Mouse (Mus musculus): ENCODE measurements at regions not wholly inside any gene's neighbourhood (a gene's known extent, or its start where the extent isn't known, plus 50 kb on each side); places are given as distances from the start of the nearest gene placed in this dataset.
A peak's percentile ranks its signal among the peaks of the same experiment; 100 is the strongest.
"Not testable (repeated sequence)": the region's sequence is repeated elsewhere in the genome, so short reads cannot be mapped to it uniquely, and the experiment has no call there.

DNA sequence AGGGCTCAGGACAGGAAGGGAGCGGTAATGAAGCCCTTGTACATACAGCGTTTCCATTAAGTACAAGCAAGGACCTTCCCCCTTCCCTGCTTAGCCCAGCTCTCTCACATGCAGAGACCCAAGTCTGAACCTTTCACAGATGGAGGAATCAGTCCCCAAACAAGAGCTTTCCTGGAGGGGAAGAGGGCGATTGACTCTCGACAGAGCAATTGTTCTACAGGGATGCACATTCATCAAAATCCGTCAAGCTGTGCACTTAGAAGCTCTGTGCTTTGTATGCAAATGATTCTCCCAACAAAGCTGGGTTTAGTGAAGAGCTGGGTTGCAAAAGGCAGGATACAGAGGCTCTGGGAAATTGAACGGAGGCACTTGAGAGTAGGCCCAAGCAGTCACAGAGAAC lies 141.1 kb upstream of the Haao start:
- no peak for DNase-seq (ENCODE audit: low read depth)

DNA sequence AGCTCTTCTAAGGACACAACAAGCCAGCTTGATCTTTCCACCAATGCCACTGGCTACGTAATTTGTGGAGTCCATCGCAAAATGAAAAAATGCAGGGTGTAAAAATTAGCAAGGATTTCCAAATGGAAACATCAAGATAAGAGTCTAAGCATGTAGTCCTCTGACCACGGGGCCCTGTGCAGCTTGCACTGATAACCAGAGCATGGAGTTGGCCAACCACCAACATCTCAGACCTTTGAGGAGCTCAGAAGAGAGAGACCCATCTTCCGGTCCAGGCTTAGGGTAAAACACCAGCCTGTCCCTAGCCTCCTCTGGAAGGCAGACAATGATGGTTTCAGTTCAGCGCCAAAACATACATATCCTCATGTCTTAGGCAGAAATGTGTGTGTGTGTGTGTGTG lies 140.4 kb upstream of the Haao start:
- DNase-seq (ENCODE audit: low read depth) = no peak

DNA sequence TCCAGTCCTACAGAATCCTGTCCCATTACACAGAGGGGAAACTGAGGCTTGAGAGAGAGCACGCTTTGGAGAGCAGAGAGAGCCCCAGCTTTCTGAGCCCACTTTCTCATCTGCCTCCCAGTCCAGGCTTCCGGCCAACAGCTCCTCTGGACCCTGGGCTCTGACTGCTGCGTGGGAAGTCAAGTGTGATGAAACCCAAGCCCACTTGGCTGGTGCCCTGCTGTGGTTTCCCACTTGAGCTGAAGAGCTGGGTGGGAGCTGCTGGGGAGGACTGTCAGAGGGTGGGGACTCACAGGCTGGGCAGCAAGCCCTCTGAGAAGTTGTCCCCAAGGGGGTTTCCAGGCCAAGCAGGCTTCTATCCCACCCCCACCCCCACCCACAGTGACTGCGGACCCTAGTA lies 139.9 kb upstream of the Haao start:
- DNase-seq (ENCODE audit: low read depth) = no peak

GRCm38 (mm10) chr17:83985916-83986578 lies 138.3 kb upstream of the Haao start:
- no peak for DNase-seq (ENCODE audit: low read depth)

DNA sequence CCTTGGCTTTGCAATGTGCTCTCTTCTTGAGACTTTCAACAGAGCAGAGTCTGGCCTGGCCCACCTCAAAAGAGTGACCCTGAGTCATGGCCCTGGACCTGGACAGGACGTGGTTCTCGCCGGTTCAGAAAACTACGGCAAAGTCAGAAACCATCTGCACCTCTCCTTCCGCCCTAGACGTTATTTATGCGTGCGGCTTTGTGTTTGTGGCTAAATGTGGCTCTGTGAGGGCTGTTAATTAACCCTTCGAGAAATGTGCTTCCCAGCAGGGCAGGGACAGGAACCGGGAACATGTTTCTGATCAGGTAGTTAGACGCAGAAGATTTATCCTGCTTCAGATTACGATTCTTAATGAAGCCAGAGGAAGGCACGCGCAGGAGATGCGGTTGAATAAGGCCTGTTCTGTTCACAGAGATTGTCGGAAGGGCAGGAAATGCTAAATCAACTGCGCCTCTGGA lies 137.6 kb upstream of the Haao start:
- no peak for DNase-seq (ENCODE audit: low read depth)

- no peak for DNase-seq (ENCODE audit: low read depth)
These were observed 136.2 kb upstream of the Haao start for GRCm38 (mm10) chr17:83983837-83984388.

DNA sequence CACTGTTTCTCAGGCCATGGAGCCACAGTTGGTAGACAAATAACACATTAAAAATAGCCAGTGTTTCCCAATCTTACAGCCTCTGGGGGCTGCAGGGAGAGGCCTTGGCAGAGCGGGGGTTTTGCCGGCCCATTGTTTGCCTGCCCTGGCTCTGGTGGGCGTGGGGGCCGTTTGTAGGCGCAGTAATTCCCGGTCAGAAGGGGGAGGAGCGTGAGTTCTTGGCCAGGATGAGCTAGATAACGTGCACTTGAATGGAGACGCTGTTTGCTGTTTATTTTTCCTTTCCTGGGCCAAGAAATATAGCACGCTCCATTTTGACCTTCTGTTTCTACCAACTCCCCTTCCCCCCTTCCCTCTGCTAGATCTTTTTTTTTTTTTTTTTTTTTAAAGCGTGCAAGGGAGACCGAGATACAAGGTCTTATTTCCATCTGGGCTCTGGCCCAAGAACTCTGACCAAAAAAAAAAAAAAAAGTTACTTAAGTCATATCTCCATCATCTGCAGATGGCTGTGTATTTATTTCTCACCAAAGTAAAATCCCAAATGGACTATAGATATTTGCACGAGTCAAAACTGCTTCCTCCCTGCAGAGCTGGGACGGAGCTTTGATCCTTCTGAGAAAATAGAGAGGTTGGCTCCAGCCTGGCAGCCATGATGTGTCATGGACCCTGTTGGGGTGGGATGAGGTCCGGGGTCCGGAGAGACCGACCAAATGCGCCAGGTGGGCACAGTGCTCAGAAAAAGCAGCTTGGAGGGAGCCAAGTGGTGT lies 135.5 kb upstream of the Haao start:
- peak; percentile 93 for DNase-seq (ENCODE audit: low read depth)

- DNase-seq (ENCODE audit: low read depth) = no peak
These were observed 134.9 kb upstream of the Haao start for GRCm38 (mm10) chr17:83982700-83983069.

- DNase-seq (ENCODE audit: low read depth) = peak; percentile 91
These were observed 131.2 kb upstream of the Haao start for GRCm38 (mm10) chr17:83978858-83979470.

DNA sequence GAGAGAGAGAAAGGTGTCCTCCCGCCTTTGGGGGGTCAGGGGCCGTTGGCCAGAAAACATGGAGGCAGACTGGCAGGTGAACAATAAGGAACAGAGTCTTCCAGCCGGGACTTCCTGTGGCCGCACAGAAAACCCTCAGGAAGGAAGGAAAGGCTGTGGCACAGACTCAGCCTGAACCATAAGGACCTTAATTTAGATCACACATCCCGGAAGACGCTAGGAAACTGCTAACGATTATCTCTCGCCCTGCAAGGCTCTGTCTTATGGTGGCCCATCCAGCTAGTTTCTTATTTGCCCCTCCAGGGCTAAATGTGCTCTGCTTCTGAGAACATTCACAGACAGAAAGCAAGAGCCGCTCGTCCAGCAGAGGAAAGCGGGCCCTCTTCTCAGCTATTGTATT lies 130.0 kb upstream of the Haao start:
- DNase-seq (ENCODE audit: low read depth) = no peak

DNA sequence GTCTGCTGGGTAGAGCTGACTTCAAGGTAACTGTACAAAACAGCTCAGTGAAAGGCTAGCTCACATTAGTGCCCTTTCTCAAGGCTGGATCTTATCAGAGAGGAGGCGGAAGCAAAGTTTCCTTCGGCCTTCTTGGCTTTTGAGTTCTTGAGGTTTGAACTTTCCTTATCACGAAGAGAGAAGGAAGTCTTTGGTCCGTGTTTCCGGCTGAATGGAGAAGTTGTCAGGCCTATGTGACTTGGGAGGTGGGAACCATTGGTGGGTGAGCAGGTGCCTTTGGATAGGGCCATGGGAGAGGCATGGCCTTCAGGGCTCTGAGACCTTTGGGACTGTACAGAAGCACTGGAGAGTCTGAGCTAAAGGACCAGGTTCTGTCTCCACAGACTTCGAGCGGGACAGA lies 128.1 kb upstream of the Haao start:
- no peak for DNase-seq (ENCODE audit: low read depth)

DNA sequence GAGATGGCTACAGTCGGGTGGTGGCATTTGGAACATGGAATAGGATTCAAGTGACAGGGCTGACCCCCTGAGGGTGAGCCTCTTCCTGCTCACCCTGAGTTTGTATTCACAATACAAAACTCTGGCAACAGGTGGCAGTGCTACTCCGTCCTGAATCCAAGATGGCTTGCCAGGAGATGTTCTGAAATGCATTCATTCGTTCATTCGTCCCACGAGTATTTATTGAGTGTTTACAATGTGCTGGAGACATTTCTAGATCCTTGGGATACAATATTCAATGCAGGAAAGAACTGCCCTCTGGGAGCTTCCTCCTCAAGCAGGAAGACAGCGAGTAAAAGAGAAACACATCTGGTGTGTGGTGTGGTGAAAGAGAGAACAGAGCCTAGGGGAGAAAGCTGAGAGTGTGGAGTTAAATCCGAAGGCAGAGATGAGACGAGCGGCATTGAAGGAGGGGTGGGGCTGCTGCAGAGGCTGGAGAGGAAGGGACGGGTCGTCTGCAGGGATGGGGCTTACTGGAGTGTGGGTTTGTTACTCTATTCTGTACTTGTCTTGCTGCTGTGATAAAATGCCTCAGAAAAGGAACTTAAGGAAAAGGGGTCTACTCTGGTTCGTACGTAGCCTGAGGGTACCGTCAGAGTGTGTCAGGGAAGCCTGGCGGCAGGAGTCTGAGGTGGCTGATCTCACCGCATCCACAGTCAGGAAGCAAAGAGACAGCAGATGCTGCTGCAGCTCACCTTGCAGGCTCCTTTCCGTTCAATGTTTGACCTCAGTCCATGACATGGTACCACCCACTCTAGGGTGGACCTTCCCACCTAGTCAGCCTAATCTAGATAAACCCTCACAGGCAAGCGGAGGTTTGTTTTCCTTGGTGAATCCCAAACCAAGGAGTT lies 125.9 kb upstream of the Haao start:
- no peak for DNase-seq (ENCODE audit: low read depth)

DNA sequence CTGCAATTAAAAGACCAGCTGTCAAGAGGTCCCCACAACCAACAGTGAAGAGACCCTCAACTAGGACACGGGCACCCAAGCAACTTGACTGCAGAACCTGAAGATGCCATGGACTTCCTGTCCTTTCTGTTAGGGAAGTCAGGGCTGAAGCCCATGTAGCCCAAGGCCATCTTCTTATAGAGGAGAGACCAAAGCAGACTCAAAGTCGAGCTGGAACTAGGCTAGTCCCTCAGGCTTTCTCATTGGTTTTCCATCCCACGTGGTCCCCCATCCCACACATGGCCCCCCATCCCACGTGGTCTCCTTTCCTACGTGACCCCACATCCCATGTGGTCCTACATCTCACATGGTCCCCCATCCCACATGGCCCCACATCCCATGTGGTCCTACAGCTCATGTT lies 125.1 kb upstream of the Haao start:
- DNase-seq (ENCODE audit: low read depth) = no peak

GRCm38 (mm10) chr17:83972470-83972869 lies 124.7 kb upstream of the Haao start:
- DNase-seq (ENCODE audit: low read depth) = no peak

DNA sequence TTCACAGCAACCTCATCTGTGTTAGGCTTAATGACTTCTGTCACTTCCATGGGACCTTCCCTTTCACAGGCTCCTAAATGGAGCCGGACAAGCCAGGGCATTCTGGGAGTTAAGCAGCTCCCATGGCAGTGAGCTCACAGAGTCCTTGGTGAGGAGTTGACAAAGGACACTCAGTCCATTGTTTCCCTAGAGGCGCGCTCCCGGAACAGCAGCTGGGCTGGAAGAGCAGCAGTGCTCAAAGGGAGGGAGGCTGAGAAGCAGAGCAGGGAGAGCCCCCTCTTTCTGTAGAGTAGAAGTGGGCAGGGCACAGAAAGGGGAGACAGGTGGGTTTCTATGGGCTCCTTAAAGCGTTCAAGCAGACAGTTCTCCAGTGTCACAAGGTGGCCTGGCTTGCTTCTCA lies 124.3 kb upstream of the Haao start:
- no peak for DNase-seq (ENCODE audit: low read depth)

- DNase-seq (ENCODE audit: low read depth) = no peak
These were observed 121.7 kb upstream of the Haao start for GRCm38 (mm10) chr17:83969407-83969826.

- not testable (repeated sequence) for DNase-seq (ENCODE audit: low read depth)
These were observed 120.4 kb upstream of the Haao start for GRCm38 (mm10) chr17:83968124-83968523.

GRCm38 (mm10) chr17:83967007-83967406 lies 119.2 kb upstream of the Haao start:
- DNase-seq (ENCODE audit: low read depth) = no peak

DNA sequence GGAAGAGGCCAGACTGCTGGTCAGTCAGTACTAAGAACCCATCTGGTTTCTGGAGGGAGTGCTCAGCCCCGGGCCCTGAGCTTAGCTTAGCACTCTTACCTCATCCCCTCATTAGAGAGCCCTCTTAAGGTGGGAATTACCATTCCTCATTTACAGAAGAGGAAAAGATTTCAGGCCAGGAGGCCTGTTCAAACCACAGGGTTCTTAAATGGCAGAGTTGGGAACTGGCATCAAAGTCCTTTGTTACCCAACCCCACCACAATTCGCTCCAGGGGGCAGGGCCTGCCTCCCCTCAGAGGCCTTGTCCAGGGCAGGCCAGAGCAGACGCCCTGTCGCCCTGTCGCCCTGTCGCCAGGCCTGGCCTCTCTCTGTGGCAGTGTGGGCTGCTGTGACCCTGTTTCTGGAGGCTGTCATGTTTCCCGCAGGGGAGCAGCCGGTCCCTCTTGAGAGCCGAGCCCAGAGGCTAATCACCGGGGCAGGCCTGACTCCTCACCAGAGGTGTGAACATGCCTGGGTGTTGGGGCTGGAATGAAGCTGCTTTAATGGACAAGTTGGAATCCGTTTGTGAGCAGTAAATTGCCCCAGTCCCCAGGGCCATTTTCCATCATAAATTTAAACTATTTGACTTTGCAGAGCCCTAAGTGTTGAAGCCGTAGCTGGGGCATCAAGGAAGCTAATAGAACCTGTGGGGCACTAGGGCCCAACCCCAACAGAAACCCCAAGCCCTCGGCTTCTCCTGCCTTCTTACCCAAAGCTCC lies 116.9 kb upstream of the Haao start:
- no peak for DNase-seq (ENCODE audit: low read depth)

DNA sequence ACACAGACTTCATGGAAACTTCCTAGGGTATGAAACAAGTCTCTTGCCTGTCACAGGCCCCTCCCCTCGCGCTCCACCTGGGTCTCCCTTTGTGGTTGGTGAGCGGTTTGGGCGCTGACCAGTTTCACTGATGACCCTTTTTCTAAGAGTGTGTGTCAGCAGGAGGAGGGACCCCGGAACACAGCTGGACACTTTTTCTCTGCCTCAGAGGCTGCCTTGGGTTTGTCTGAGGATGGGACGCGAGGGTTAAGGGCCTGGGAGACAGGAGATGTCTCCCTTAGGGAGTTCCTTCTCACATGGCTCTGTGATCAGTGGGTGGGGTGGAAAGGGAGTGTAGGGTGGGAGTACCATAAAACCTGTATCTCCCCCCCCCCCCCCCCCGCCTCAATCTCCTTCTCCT lies 115.8 kb upstream of the Haao start:
- no peak for DNase-seq (ENCODE audit: low read depth)

- DNase-seq (ENCODE audit: low read depth) = no peak
These were observed 115.1 kb upstream of the Haao start for GRCm38 (mm10) chr17:83962841-83963240.

Measured in fibroblast of lung, adult 2 months (primary cell).